Mouse (Mus musculus) thymus, postnatal 14 days (tissue): ENCODE results near the gene Tigd4.
"Not testable (repeated sequence)": the region's sequence is repeated elsewhere in the genome, so short reads cannot be mapped to it uniquely, and the experiment has no call there.

Experiments used
- DNase-seq: peaks from one replicate; pipeline ENCODE4 v3.0.0; 2021

Gene Tigd4

GRCm38 (mm10) chr3:84593274-84593673 is at the start of gene Tigd4:
TSS of gene Tigd4 (plus strand) at chr3:84593574.
- DNase-seq, result no peak

GRCm38 (mm10) chr3:84547177-84547576 is 46.2 kb upstream of the Tigd4 start:
- DNase-seq, result peak; percentile 31

DNA sequence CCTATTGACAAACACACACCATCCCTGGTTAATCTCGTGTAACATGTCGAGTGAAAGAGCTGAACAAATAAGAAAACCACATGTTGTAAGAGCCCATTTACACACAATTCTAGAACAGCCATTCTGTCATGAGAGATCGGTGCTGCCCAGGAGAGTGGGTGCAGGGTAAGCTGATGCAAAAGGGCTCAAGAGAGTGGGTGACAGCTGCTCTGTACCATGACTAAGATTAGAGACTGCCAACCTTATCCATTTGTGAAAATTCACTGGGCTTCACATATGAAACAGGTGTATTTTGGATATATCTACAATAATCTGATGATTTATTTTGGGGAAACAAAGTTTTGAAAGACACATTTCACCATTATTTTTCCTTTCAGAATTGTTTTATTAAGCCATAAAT is 37.6 kb upstream of the Tigd4 start:
- DNase-seq, result no peak

- no peak for DNase-seq
Observed at GRCm38 (mm10) chr3:84558301-84558700, 35.1 kb upstream of the Tigd4 start.

DNA sequence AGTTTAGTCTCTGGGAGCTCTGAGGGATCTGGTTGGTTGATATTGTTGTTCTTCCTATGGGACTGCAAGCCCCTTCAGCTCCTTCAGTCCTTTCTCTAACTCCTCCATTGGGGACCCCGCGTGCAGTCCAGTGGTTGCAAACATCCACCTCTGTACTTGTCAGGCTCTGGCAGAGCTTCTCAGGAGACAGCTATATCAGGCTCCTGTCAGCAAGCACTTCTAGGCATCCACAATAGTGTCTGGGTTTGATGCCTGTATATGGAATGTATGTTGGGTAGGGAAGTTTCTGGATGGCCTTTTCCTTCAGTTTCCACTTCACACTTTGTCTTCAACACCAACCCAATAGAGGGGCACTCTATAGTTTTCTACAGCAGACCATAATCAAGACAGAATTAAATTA is 30.5 kb upstream of the Tigd4 start:
- DNase-seq, result not testable (repeated sequence)

- DNase-seq, result no peak
Observed at GRCm38 (mm10) chr3:84563415-84563814, 30.0 kb upstream of the Tigd4 start.

GRCm38 (mm10) chr3:84568540-84568939 is 24.8 kb upstream of the Tigd4 start:
- DNase-seq, result no peak

GRCm38 (mm10) chr3:84569587-84569986 is 23.8 kb upstream of the Tigd4 start:
- DNase-seq, result no peak

DNA sequence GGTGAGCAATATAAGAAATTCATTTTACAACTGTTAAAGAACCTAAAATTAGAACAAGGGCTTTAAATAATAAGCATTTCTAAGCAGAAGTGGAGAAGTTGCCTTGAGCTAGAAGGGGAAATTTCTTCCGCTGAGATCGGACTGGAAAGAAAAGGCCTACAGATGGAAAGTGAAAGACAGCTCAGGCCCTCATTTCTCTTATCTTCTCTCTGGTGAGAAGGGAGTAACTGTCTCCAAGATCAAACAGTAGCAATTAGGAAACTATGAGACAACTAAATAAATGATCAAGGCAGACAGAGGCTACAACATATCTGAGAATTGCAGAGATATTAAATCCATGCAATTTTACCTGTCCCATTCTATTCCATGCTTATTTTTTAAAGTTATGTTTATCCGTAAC is 22.9 kb upstream of the Tigd4 start:
- no peak for DNase-seq

DNA sequence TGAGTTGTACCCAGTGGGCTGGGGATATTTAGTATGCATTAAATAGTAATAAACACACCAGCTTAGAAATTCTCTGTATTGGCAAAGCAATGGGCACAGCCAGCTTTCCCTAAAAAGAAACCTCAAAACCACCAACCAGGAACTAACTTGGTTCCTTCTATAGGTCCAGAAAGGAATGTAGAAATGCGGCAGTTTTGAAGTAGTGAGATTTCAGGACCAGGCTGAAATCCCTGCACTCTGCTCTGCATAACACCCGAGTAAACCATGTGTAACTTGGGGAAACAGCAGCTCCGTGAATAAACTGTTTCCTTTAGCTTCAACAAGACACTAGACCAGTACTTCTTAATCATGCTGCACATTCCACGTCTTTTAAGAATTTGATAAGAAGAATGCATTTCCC is 12.7 kb upstream of the Tigd4 start:
- DNase-seq, result no peak

DNA sequence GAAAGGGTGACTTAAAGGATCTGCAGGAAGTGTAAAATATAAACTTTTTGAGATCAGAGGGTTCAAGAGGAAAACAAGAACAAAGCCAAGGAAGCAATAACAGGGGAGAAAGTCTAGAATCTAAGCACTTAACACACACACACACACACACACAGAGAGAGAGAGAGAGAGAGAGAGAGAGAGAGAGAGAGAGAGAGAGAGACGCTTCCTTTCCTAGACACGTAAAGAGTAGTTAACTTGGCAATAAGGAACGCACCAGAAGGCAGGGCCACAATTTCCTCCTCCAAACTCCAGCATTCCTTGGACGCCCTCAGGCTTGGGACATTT is 11.7 kb upstream of the Tigd4 start:
- DNase-seq, result no peak

- peak; percentile 96 for DNase-seq
Observed at GRCm38 (mm10) chr3:84582023-84582912, 11.1 kb upstream of the Tigd4 start, which contains the start of gene Arfip1. TSS of gene Arfip1 (minus strand) at chr3:84582625.

GRCm38 (mm10) chr3:84582913-84583276 is 10.5 kb upstream of the Tigd4 start:
- no peak for DNase-seq

DNA sequence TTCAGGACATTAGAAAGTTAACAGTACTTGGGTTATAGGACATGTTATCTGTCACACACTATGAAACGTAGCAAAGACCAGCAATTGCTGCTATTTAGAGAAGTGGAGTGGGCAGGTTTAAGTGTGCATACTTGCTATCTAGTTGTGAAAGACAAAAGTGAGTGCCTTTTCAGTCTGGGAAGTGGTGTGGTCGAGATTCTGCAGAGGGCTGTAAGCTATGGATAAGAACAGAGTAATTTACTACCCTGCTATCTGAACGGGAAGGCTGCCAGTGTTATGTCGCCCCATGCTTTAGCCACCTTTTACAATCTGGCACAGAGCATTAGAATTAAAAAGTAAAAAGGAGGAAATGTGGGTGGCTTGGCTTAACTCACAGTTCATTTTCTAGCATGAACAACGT is 6.6 kb upstream of the Tigd4 start:
- DNase-seq, result no peak

DNA sequence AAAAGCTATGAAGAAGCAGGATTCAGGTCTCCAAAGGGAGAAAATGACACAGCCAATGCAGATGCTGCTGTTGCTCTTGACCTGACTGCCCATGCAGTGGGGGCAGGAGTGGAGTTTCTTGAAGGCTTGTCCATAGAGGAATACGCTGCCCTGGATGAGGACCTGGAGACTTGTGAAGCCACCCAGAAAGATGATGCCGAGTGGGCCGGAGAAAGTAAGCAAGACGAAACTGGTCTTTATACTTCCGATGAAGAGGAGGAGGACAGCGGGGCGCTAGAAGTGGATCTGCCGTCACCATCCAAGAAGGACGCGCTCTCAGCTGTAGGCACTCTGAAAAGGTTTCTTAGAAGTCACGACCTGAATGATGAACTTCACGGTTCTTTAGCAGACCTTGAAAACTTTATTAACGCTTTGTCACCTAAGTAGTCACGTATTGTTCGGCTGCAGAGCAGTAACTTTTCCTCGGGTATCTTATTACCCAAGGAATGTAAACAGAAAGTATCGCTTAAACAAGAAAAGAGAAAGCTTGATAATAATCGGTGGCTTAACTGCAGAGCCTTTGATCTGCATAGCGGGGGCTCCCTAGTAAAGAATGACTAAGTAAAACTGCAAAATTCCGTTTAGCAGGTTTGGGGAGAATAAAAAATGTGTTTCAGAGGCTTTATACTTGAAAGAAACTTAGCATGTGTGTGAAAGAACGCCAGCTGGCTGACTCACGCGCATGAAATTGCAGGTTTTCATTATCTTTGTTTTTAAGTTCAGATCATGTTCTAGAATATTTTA is 1.7 kb downstream of the Tigd4 start:
- DNase-seq, result peak; percentile 34

DNA sequence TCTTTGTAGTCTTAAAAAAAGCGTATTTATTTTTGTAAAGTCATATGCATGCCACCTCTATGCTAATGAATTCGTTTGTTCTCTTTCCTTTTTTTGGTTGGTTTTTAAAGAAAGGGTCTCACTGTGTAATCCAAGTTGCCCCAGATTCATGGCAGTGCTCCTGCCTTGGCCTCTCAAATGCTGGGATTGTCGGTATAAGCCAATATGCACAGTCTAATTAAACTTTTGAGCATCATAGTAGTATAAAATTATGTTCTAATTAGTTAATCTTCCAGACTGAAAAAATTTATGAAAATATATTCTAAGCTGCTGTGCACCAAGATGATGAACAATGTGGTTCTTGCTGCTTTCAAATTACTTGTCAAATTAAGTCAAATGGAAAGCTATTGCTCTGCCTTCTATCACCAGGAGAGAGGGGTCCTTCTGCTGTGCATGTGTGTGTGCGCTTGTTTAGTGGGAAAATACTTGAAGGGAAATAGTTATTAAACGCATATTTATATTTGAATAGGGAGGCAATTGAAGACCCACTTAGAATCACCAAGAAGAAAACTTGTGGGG is 2.4 kb downstream of the Tigd4 start:
- no peak for DNase-seq

- no peak for DNase-seq
Observed at GRCm38 (mm10) chr3:84597996-84598734, 4.8 kb downstream of the Tigd4 start.

DNA sequence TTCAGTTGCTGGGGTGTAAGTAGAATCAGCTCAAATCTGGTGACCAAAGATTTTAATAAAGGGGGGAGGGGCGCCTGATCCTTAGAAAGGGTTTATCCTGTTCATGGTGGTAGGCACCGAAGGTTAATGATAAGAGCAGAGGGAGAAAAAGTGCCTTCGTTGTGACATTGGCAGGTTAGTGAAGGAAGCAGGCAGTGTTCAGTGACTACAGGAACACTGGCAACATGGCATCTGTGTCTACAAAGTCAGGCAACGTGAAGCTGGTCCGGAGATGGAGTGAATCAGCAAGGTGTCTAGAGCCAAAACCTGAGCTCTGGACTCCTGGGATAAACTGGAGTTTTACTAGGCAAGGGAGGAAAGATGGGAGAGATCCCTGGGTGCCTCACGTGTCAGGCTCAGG is 5.4 kb downstream of the Tigd4 start:
- no peak for DNase-seq

DNA sequence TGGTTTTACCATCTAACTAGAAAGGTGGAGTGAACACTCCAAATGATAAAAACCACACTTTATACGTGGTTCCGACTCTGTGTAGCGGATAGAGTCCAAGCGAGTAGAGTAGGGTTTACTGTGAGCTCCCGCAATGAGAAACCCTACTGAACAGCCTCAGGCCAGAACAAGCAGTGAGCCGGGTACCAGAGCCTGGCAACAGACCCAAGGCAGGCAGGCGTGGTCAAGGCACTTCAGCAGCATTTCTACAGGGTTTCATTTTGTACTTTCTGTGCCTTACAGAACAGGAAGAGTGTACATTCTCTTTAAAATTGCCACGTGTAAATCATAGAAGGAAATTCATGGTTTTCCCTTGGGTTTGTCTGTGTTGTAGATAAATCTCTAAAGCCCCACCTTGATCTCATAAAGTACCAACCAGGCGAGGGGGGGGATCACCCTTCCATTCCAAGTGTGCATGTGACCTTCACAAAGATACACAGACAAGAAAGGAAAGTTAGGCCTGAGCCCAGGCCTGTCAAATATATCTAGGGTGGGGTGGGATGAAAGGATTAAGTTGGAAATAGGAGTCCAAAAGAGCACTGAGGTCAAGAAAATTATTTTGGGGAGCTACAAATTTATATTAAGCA is 8.6 kb downstream of the Tigd4 start:
- DNase-seq, result no peak

GRCm38 (mm10) chr3:84602759-84603158 is 9.4 kb downstream of the Tigd4 start:
- no peak for DNase-seq

DNA sequence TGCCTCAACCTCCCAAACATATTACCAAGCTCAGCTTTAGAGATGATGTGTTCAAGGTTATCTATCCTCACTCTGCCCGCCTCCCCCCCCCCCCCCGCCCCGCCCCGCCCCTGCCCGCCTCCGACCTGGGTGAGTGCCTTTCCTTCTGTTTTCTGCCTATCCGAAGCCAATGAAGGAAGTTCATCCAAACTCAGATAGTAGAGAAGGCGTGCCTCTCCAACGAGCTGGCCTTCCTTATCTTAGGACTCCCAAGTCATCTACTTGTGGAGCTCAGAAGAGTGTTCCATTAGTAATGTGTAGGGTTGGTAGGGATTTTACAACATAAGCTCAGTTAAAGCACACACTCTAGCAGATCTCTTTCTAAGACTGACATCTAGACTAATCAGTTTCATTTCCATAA is 9.8 kb downstream of the Tigd4 start:
- DNase-seq, result no peak

- DNase-seq, result no peak
Observed at GRCm38 (mm10) chr3:84610183-84610710, 16.9 kb downstream of the Tigd4 start.
